Mouse (Mus musculus) C2C12 (cell line): ENCODE data around the gene Prr15l.

Experiments
- CEBPB ChIP-seq: IDR thresholded peaks from one replicate; pipeline ENCODE4 v1.6.1; 2011; ENCODE audit warnings: low read depth, mild to moderate bottlenecking, control low read depth, moderate library complexity
- CTCF ChIP-seq: IDR thresholded peaks from one replicate; pipeline ENCODE4 v1.5.1; 2011; ENCODE audit not compliant: control insufficient read depth, insufficient read depth, insufficient read length
- FOSL1 ChIP-seq: IDR thresholded peaks from one replicate; pipeline ENCODE4 v1.8.0; 2011; ENCODE audit warnings: mild to moderate bottlenecking, low read length; ENCODE audit not compliant: poor library complexity, insufficient read depth, severe bottlenecking
- MYOG ChIP-seq: IDR thresholded peaks from one replicate; pipeline ENCODE4 v1.6.1; 2011; ENCODE audit not compliant: control insufficient read depth, insufficient read length; ENCODE audit errors: extremely low read depth
- USF1 ChIP-seq: IDR thresholded peaks from one replicate; pipeline ENCODE4 v1.6.1; 2011; ENCODE audit warnings: low read depth, mild to moderate bottlenecking, control low read depth, moderate library complexity

- no peak for TF ChIP-seq CTCF
- TF ChIP-seq MYOG, result no peak
- TF ChIP-seq CEBPB, result no peak
- TF ChIP-seq USF1, result no peak
- no peak for TF ChIP-seq FOSL1
Observed at GRCm38 (mm10) chr11:96929766-96930331, 1.9 kb downstream of the Prr15l start.
